Mouse (Mus musculus) limb, embryonic 12.5 days (tissue): ENCODE measurements around the gene Cdcp2. TPM values are rescaled to one million over a fixed set of nuclear protein-coding genes. Genes with fewer than 3 reads are reported as not detected.
A peak's percentile ranks its signal among the peaks of the same experiment; 100 is the strongest.

ENCODE experiments used
- ATAC-seq: fragments of 200-750 bp; cut with Nextera tagmentation; 2 replicates; pipeline ENCODE4 v1.8.0; 2017; ENCODE audit warnings: low read depth, moderate TSS enrichment; ENCODE audit not compliant: insufficient number of reproducible peaks, insufficient read depth, low FRiP score, low TSS enrichment
- H3K27ac ChIP-seq: fragments of 300-500 bp; sonication (generic); 2 replicates; pipeline ENCODE4 v1.5.1; 2016; ENCODE audit warnings: mild to moderate bottlenecking, moderate library complexity
- H3K27me3 ChIP-seq: fragments of 300-500 bp; sonication (generic); 2 replicates; pipeline ENCODE4 v1.6.1; 2016; ENCODE audit warnings: mild to moderate bottlenecking, moderate library complexity
- H3K36me3 ChIP-seq: fragments of 300-500 bp; sonication (generic); 2 replicates; pipeline ENCODE4 v1.6.1; 2016; ENCODE audit warnings: mild to moderate bottlenecking, moderate library complexity
- H3K4me1 ChIP-seq: fragments of 300-500 bp; sonication (generic); replicated peaks from 2 replicates; pipeline ENCODE4 v1.6.1; 2016
- H3K4me2 ChIP-seq: fragments of 300-500 bp; sonication (generic); 2 replicates; pipeline ENCODE4 v1.6.1; 2016; ENCODE audit warnings: mild to moderate bottlenecking, moderate library complexity
- H3K4me3 ChIP-seq: fragments of 300-500 bp; sonication (generic); replicated peaks from 2 replicates; pipeline ENCODE4 v1.5.1; 2016; ENCODE audit warnings: mild to moderate bottlenecking
- H3K9ac ChIP-seq: fragments of 300-500 bp; sonication (generic); replicated peaks from 2 replicates; pipeline ENCODE4 v1.6.1; 2016; ENCODE audit warnings: mild to moderate bottlenecking, moderate library complexity
- H3K9me3 ChIP-seq: fragments of 300-500 bp; sonication (generic); 2 replicates; pipeline ENCODE4 v1.6.1; 2016; ENCODE audit warnings: mild to moderate bottlenecking, moderate library complexity
- WGBS: fragments of 180-500 bp; shearing (Covaris S2); methylation state at CpG from one replicate; pipeline ENCODE4 v1.1.7; 2016; 5-methylcytosine and 5-hydroxymethylcytosine counted together
- polyA plus RNA-seq: library from polyadenylated mRNA; unstranded; fragments of >200 nt; fragmentation: Nextera tagmentation; extraction: Ambion mirVana; gene quantifications from 2 replicates; pipeline ENCODE4 v1.2.1, GENCODE M21; 2016

Gene Cdcp2
- polyA plus RNA-seq, 1 experiment from 2014 or later, result not detected

GRCm38 (mm10) chr4:107066252-107067124 is 30.2 kb upstream of the Cdcp2 start, which contains the start of the genes Mrpl37 and Cyb5rl:
Gene Mrpl37 (minus strand): TSS chr4:107066868.
Gene Cyb5rl (plus strand): TSS chr4:107066988.
- Histone ChIP-seq H3K27ac (peak within 1 kb of the TSS; percentile 75; the same call in 1 of the 2 replicates), H3K4me3 (peak within 1 kb of the TSS; percentile 91), H3K4me2 (peak within 1 kb of the TSS; percentile 97), H3K9me3 (no peaks in the 10 kb centered on the region), H3K4me1 (peaks cover 14% of the 10 kb centered on the region), H3K36me3 (peaks cover 30% of the 10 kb centered on the region), H3K9ac (peak within 1 kb of the TSS; percentile 79), H3K27me3 (no peaks in the 10 kb centered on the region)
- WGBS, result under 1% methylated on average over 60 of the region's 60 CpGs
- peak; percentile 95 for ATAC-seq

GRCm38 (mm10) chr4:107067151-107067840 is 29.4 kb upstream of the Cdcp2 start:
- peak overlapping the region; percentile 97 for H3K4me2 ChIP-seq
- H3K9me3 ChIP-seq, result no peaks in the 10 kb centered on the region
- H3K36me3 ChIP-seq, result peaks cover 23% of the 10 kb centered on the region
- peak overlapping the region; percentile 67 for H3K9ac ChIP-seq
- H3K4me3 ChIP-seq, result peak overlapping the region; percentile 91
- 6% methylated on average over 33 of the region's 33 CpGs for WGBS
- ATAC-seq, result 0 out of 2 replicates have a peak, but pooled peaks have one; percentile 13
- peaks cover 14% of the 10 kb centered on the region for H3K4me1 ChIP-seq
- no peaks in the 10 kb centered on the region for H3K27me3 ChIP-seq
- H3K27ac ChIP-seq, result no peak overlapping the region

DNA sequence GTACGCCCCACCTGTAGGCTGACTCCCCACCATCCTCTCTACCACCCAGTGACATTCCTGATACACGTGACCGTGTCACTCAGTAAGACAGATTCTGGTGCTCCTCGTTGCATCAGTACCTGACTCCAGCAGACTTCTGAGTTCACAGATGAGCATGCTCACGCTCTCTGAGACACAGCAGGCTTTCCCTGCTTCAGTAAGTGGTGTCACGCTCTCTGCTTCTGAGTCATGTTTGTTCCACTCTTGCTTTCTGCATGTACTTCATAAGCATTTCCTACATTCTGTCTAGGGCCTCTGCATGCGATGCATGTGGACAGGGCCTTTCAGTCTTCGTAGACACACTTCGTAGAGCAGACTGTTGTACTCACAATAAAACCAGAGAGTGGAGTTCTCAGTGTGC is 24.3 kb upstream of the Cdcp2 start:
- 83% methylated on average over 9 of the region's 9 CpGs for WGBS
- peaks cover 4% of the 10 kb centered on the region for H3K4me1 ChIP-seq
- no peaks in the 10 kb centered on the region for H3K36me3 ChIP-seq
- H3K9ac ChIP-seq, result no peak overlapping the region
- ATAC-seq, result no peak
- no peaks in the 10 kb centered on the region for H3K27me3 ChIP-seq
- no peak overlapping the region for H3K4me2 ChIP-seq
- no peak overlapping the region for H3K27ac ChIP-seq
- no peak overlapping the region for H3K4me3 ChIP-seq
- H3K9me3 ChIP-seq, result no peaks in the 10 kb centered on the region

GRCm38 (mm10) chr4:107075456-107075855 is 21.2 kb upstream of the Cdcp2 start:
- H3K9ac ChIP-seq, result no peak overlapping the region
- H3K4me1 ChIP-seq, result no peaks in the 10 kb centered on the region
- WGBS, result 78% methylated on average over 5 of the region's 5 CpGs
- no peaks in the 10 kb centered on the region for H3K36me3 ChIP-seq
- ATAC-seq, result no peak
- no peak overlapping the region for H3K4me3 ChIP-seq
- no peak overlapping the region for H3K4me2 ChIP-seq
- no peaks in the 10 kb centered on the region for H3K27me3 ChIP-seq
- H3K27ac ChIP-seq, result no peak overlapping the region
- no peaks in the 10 kb centered on the region for H3K9me3 ChIP-seq

GRCm38 (mm10) chr4:107078894-107079293 is 17.8 kb upstream of the Cdcp2 start:
- Histone ChIP-seq H3K9ac (no peak overlapping the region), H3K4me1 (peaks cover 3% of the 10 kb centered on the region; the same call in 1 of the 2 replicates), H3K27ac (no peak overlapping the region), H3K4me3 (no peak overlapping the region), H3K4me2 (no peak overlapping the region), H3K36me3 (no peaks in the 10 kb centered on the region), H3K9me3 (no peaks in the 10 kb centered on the region), H3K27me3 (no peaks in the 10 kb centered on the region)
- 82% methylated on average over 4 of the region's 4 CpGs for WGBS
- ATAC-seq, result no peak

DNA sequence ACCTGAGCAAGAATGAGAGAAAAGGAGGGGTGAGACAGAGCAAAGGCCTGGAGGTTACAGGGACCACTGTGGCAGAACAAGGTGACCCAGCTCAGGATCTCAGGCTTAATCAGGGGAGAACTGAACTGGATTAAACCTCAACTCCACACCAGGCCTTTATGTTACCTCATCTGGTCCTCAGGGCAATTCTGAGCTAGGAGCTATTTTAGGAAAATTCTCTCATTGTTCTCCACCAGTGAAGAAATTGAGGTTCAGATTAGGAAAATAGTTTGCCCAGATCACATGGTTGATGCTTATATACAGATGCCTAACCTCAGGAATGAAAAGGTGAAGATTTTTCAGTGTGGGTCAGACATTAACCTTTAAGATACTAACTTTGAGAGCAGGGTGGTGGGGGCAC is 17.0 kb upstream of the Cdcp2 start:
- no peak overlapping the region for H3K27ac ChIP-seq
- H3K9me3 ChIP-seq, result no peaks in the 10 kb centered on the region
- no peak overlapping the region for H3K4me3 ChIP-seq
- H3K36me3 ChIP-seq, result no peaks in the 10 kb centered on the region
- no peaks in the 10 kb centered on the region for H3K27me3 ChIP-seq
- no peak overlapping the region for H3K4me2 ChIP-seq
- H3K9ac ChIP-seq, result 0 out of 2 replicates have a peak overlapping the region, but pooled peaks have one; percentile 23
- H3K4me1 ChIP-seq, result peaks cover 11% of the 10 kb centered on the region
- no peak for ATAC-seq

DNA sequence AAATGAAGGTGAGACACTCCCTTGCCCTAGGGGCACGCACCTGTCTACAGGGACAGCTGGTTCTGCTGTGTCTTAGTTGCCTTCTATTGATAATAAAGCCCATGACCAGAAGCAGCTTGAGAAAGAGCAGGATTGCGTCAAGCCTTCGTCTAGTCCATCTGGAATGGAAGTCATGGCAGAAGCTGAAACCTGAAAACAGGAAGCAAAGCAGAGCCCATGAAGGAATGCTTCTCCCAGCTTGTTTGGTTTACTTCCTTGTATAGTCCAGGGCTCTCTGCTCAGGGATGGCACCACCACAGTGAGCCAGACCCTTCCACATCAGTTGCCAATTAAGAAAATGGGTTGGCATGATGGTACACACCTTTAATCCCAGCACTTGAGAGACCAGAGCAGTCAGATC is 14.5 kb upstream of the Cdcp2 start:
- no peak overlapping the region for H3K4me2 ChIP-seq
- no peak overlapping the region for H3K27ac ChIP-seq
- H3K27me3 ChIP-seq, result no peaks in the 10 kb centered on the region
- H3K36me3 ChIP-seq, result no peaks in the 10 kb centered on the region
- H3K4me1 ChIP-seq, result peaks cover 22% of the 10 kb centered on the region
- H3K9ac ChIP-seq, result no peak overlapping the region
- no peak for ATAC-seq
- no peak overlapping the region for H3K4me3 ChIP-seq
- no peaks in the 10 kb centered on the region for H3K9me3 ChIP-seq
- 79% methylated on average over 3 of the region's 3 CpGs for whole genome bisulfite sequencing

DNA sequence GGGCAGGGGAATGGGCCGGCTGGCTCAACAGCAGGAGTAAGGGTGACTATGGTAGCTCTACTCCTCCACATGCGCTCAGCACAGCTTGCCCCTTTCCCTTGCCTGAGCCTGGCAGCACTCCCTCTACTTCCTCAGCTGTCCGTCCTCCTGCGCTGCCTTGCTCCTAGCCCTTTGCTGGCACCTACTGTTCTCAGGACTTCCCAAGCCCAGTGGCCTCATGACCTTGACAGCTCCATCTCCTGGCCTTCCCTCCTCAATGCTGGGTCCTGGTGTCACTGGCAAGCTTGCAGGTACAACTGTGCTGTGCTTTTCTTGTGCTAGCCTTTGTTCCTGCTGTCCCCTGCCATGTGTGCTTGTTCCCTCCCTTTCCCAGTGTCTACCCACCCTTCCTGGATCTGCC is 13.6 kb upstream of the Cdcp2 start:
- Histone ChIP-seq H3K27ac (no peak overlapping the region), H3K4me1 (peaks cover 22% of the 10 kb centered on the region), H3K9ac (no peak overlapping the region), H3K4me3 (no peak overlapping the region), H3K27me3 (no peaks in the 10 kb centered on the region), H3K36me3 (no peaks in the 10 kb centered on the region), H3K9me3 (no peaks in the 10 kb centered on the region), H3K4me2 (no peak overlapping the region)
- WGBS, result 94% methylated on average over 4 of the region's 4 CpGs
- ATAC-seq, result no peak

GRCm38 (mm10) chr4:107084343-107084742 is 12.3 kb upstream of the Cdcp2 start:
- no peak overlapping the region for H3K4me2 ChIP-seq
- no peak overlapping the region for H3K9ac ChIP-seq
- H3K27me3 ChIP-seq, result no peaks in the 10 kb centered on the region
- H3K36me3 ChIP-seq, result no peaks in the 10 kb centered on the region
- no peak for ATAC-seq
- H3K4me3 ChIP-seq, result no peak overlapping the region
- H3K4me1 ChIP-seq, result peaks cover 22% of the 10 kb centered on the region
- 0 out of 2 replicates have a peak overlapping the region, but pooled peaks have one; percentile 56 for H3K27ac ChIP-seq
- 60% methylated on average over 1 of the region's 1 CpGs for WGBS
- no peaks in the 10 kb centered on the region for H3K9me3 ChIP-seq

DNA sequence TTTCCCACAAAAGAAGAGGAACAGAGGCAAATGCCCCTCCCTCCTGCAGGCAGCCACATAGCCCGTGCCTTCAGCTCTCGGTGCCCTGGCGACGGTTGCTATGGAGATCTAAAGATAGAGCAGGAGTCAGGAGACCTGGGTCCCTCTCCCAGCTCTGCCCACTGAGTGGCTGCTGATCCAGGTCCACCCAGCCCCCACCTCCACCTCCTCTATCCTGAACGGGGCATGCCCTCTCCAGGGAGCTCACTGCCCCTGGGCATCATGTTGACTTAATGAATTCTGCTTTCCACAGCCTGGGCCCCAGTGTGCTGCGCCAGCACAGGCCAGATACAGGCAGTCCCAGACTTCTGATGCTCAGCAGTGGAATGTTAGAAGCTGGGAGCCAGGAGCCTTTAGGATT is 11.8 kb upstream of the Cdcp2 start:
- peak overlapping the region; percentile 56 for H3K27ac ChIP-seq
- ATAC-seq, result 0 out of 2 replicates have a peak, but pooled peaks have one; percentile 23
- H3K27me3 ChIP-seq, result no peaks in the 10 kb centered on the region
- peaks cover 22% of the 10 kb centered on the region for H3K4me1 ChIP-seq
- no peaks in the 10 kb centered on the region for H3K36me3 ChIP-seq
- WGBS, result 16% methylated on average over 6 of the region's 6 CpGs
- no peak overlapping the region for H3K4me3 ChIP-seq
- no peaks in the 10 kb centered on the region for H3K9me3 ChIP-seq
- H3K9ac ChIP-seq, result no peak overlapping the region
- no peak overlapping the region for H3K4me2 ChIP-seq

GRCm38 (mm10) chr4:107091696-107092095 is 5.0 kb upstream of the Cdcp2 start:
- Histone ChIP-seq H3K4me3 (no peak overlapping the region), H3K4me2 (no peak overlapping the region), H3K36me3 (no peaks in the 10 kb centered on the region), H3K27ac (no peak overlapping the region), H3K27me3 (no peaks in the 10 kb centered on the region), H3K4me1 (peaks cover 28% of the 10 kb centered on the region), H3K9ac (no peak overlapping the region), H3K9me3 (no peaks in the 10 kb centered on the region)
- no peak for ATAC-seq
- WGBS, result 76% methylated on average over 14 of the region's 14 CpGs
